In genomic region chr13:64089130-64089529, GRCm38 (mm10) we compare ENCODE assay signal across 33 mouse cellular contexts. TPM values are rescaled to one million over a fixed set of nuclear protein-coding genes. Genes with fewer than 3 reads are reported as not detected.
"Had no signal": no experiment of that assay in that cellular context is flagged by ENCODE, and none has a peak within 500 bp of the region (broad histone marks: within the 10 kb centered on the region; RNA-seq: fewer than 3 reads in every experiment).

TSS of gene Hsd17b3 (minus strand) at chr13:64089230.

- H3K36me3 ChIP-seq: embryonic facial prominence, embryonic 10.5 days; embryonic facial prominence, embryonic 12.5 days; embryonic facial prominence, embryonic 13.5 days; embryonic facial prominence, embryonic 15.5 days; forebrain, embryonic 10.5 days; forebrain, embryonic 12.5 days; forebrain, embryonic 15.5 days had no signal

- ATAC-seq: forebrain, embryonic 13.5 days; forebrain, embryonic 14.5 days; forebrain, embryonic 15.5 days; forebrain, embryonic 16.5 days; forebrain, postnatal 0 days had no signal

- H3K9me3 ChIP-seq: embryonic facial prominence, embryonic 10.5 days; embryonic facial prominence, embryonic 12.5 days; embryonic facial prominence, embryonic 13.5 days; embryonic facial prominence, embryonic 15.5 days; forebrain, embryonic 10.5 days; forebrain, embryonic 12.5 days; forebrain, embryonic 13.5 days; forebrain, embryonic 15.5 days had no signal

- H3K4me3 ChIP-seq: embryonic facial prominence, embryonic 10.5 days; embryonic facial prominence, embryonic 12.5 days; embryonic facial prominence, embryonic 13.5 days; embryonic facial prominence, embryonic 15.5 days; erythroblast, embryonic 14.5 days; forebrain, embryonic 10.5 days; forebrain, embryonic 12.5 days; forebrain, embryonic 13.5 days; forebrain, embryonic 15.5 days; gastrocnemius, adult 2 months had no signal

- H3K9ac ChIP-seq: embryonic facial prominence, embryonic 12.5 days; embryonic facial prominence, embryonic 13.5 days; embryonic facial prominence, embryonic 15.5 days; forebrain, embryonic 12.5 days; forebrain, embryonic 13.5 days; forebrain, embryonic 15.5 days; forebrain, postnatal 0 days had no signal

- DNase-seq: cerebellum, adult 18-20 months; cerebellum, adult 2 months; cerebellum, adult 8-10 months; cerebellum, adult 9-10 months; cerebellum, adult 9-11 months; cerebellum, postnatal 10 days; cerebellum, postnatal 14 days; cerebellum, postnatal 25 days; cerebellum, postnatal 36 days; embryo, embryonic 11 days; forebrain, postnatal 0 days; gastrocnemius, adult 2 months; gastrocnemius, postnatal 10 days; gastrocnemius, postnatal 14 days; gastrocnemius, postnatal 25 days; gastrocnemius, postnatal 36 days; heart, adult 11 months had no signal

- H3K4me1 ChIP-seq: embryonic facial prominence, embryonic 12.5 days; forebrain, embryonic 12.5 days; forebrain, embryonic 13.5 days; forebrain, embryonic 15.5 days had no signal

- H3K27me3 ChIP-seq: embryonic facial prominence, embryonic 12.5 days; embryonic facial prominence, embryonic 13.5 days; embryonic facial prominence, embryonic 15.5 days; forebrain, embryonic 12.5 days; forebrain, embryonic 13.5 days; forebrain, embryonic 15.5 days had no signal

- H3K4me2 ChIP-seq: embryonic facial prominence, embryonic 12.5 days; embryonic facial prominence, embryonic 13.5 days; embryonic facial prominence, embryonic 15.5 days; forebrain, embryonic 12.5 days; forebrain, embryonic 13.5 days; forebrain, embryonic 15.5 days had no signal

- H3K27ac ChIP-seq: embryonic facial prominence, embryonic 10.5 days; embryonic facial prominence, embryonic 12.5 days; embryonic facial prominence, embryonic 13.5 days; embryonic facial prominence, embryonic 15.5 days; forebrain, embryonic 10.5 days; forebrain, embryonic 12.5 days; forebrain, embryonic 13.5 days; forebrain, embryonic 15.5 days; gastrocnemius, adult 2 months had no signal

RNA-seq across cellular contexts. Expression of gene Hsd17b3, which starts in this region (rescaled TPM):
- polyA plus RNA-seq: cerebellum, adult 2 months; cortical plate, adult 2 months; embryonic facial prominence, embryonic 10.5 days; embryonic facial prominence, embryonic 11.5 days; embryonic facial prominence, embryonic 12.5 days; embryonic facial prominence, embryonic 13.5 days; embryonic facial prominence, embryonic 14.5 days; embryonic facial prominence, embryonic 15.5 days; erythroblast, embryonic 14.5 days; forebrain, embryonic 11.5 days; forebrain, embryonic 12.5 days; forebrain, embryonic 13.5 days; forebrain, embryonic 14.5 days; forebrain, embryonic 15.5 days; forebrain, embryonic 16.5 days; frontal cortex, adult 2 months had no signal
